Mouse (Mus musculus) thymus, adult 2 months (tissue): ENCODE results near the gene Ano10. TPM values are rescaled to one million over a fixed set of nuclear protein-coding genes. Genes with fewer than 3 reads are reported as not detected.

Source experiments
- DNase-seq: peaks from one replicate; pipeline ENCODE4 v3.0.0; 2021
- H3K27ac ChIP-seq: fragments of 200-500 bp; 2 replicates; pipeline ENCODE4 v1.5.1; 2012; ENCODE audit warnings: low read length, control low read depth; ENCODE audit not compliant: control insufficient read depth, insufficient read depth
- H3K27me3 ChIP-seq: fragments of 200-500 bp; 2 replicates; pipeline ENCODE4 v1.6.1; 2012; ENCODE audit warnings: mild to moderate bottlenecking, low read length, moderate library complexity, mixed read lengths; ENCODE audit not compliant: control insufficient read depth, insufficient read depth
- H3K36me3 ChIP-seq: fragments of 200-500 bp; 2 replicates; pipeline ENCODE4 v1.6.1; 2012; ENCODE audit warnings: mild to moderate bottlenecking, low read length, moderate library complexity; ENCODE audit not compliant: control insufficient read depth, insufficient read depth
- H3K4me1 ChIP-seq: fragments of 200-500 bp; replicated peaks from 2 replicates; pipeline ENCODE4 v1.6.1; 2012; ENCODE audit warnings: low read length; ENCODE audit not compliant: control insufficient read depth, insufficient read depth
- H3K4me3 ChIP-seq: fragments of 200-500 bp; 2 replicates; pipeline ENCODE4 v1.5.1; 2012; ENCODE audit warnings: mild to moderate bottlenecking, low read length, control low read depth, moderate library complexity; ENCODE audit not compliant: control insufficient read depth, insufficient read depth
- CTCF ChIP-seq: fragments of 200-500 bp; IDR thresholded peaks from 2 replicates; pipeline ENCODE4 v1.5.1; 2012; ENCODE audit warnings: mild to moderate bottlenecking, control low read depth, low read length, moderate library complexity, borderline replicate concordance; ENCODE audit not compliant: control insufficient read depth, poor library complexity, insufficient read depth; ENCODE audit errors: extremely low read depth
- POLR2A ChIP-seq: fragments of 200-500 bp; IDR thresholded peaks from 2 replicates; pipeline ENCODE4 v1.6.1; 2012; ENCODE audit warnings: mild to moderate bottlenecking, low read length, control low read depth, moderate library complexity; ENCODE audit not compliant: control insufficient read depth, poor library complexity, insufficient read depth; ENCODE audit errors: extremely low read depth
- WGBS: fragments of 180-500 bp; shearing (Covaris S2); methylation state at CpG from one replicate; pipeline ENCODE4 v1.1.7; 2018; 5-methylcytosine and 5-hydroxymethylcytosine counted together
- polyA plus RNA-seq: library from polyadenylated mRNA; depleted of rRNA; stranded (reverse); fragments of >200 nt; gene quantifications from 2 replicates; pipeline ENCODE4 v1.2.3, GENCODE M21; 2012

Ano10 gene
- polyA plus RNA-seq, 1 experiment: 41.3 TPM

GRCm38 (mm10) chr9:122312296-122312990, 18.2 kb upstream of the Ano10 start:
- H3K27me3 ChIP-seq: no peaks in the 10 kb centered on the region
- no peak for TF ChIP-seq POLR2A
- no peak for TF ChIP-seq CTCF
- no peaks in the 10 kb centered on the region for H3K36me3 ChIP-seq
- 72% methylated on average over 7 of the region's 7 CpGs for WGBS
- no peak for DNase-seq
- no peaks in the 10 kb centered on the region for H3K4me1 ChIP-seq
- H3K27ac ChIP-seq: no peak overlapping the region
- no peak overlapping the region for H3K4me3 ChIP-seq

GRCm38 (mm10) chr9:122311051-122311760, 17.0 kb upstream of the Ano10 start:
- Histone ChIP-seq H3K4me3 (no peak overlapping the region), H3K27ac (no peak overlapping the region), H3K4me1 (no peaks in the 10 kb centered on the region), H3K27me3 (no peaks in the 10 kb centered on the region), H3K36me3 (no peaks in the 10 kb centered on the region)
- DNase-seq: no peak
- 76% methylated on average over 7 of the region's 7 CpGs for WGBS
- TF ChIP-seq CTCF: no peak
- no peak for TF ChIP-seq POLR2A

DNA sequence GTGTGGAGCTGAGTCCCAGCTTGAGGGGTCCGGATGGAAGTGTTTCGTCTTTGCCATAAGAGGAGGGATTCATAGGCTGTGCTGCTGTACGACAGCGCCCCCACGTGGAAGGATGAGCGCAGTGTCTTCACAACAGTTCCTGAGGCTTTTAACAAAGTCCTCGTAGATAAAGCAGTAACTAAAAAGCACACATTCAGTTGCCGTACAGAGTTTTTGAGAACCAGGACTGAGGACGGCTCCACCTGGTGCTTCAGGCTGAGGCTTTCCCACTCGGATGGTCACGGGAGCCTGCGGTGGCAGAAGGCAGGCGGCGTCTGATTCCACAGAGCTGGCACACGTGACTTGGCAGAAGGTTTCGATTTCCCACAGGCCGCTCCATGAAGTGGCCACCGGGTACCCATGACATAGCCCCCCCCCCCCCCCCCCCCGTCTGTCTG, 16.4 kb upstream of the Ano10 start:
- peak; percentile 82 for DNase-seq
- no peak overlapping the region for H3K27ac ChIP-seq
- TF ChIP-seq CTCF (peak; percentile 70; the same call in 1 of the 2 replicates), POLR2A (no peak)
- WGBS: 6% methylated on average over 19 of the region's 19 CpGs
- H3K36me3 ChIP-seq: no peaks in the 10 kb centered on the region
- no peaks in the 10 kb centered on the region for H3K4me1 ChIP-seq
- H3K27me3 ChIP-seq: no peaks in the 10 kb centered on the region
- peak overlapping the region; percentile 52 for H3K4me3 ChIP-seq

- Histone ChIP-seq H3K27me3 (no peaks in the 10 kb centered on the region), H3K4me3 (no peak overlapping the region), H3K27ac (no peak overlapping the region), H3K4me1 (no peaks in the 10 kb centered on the region), H3K36me3 (no peaks in the 10 kb centered on the region)
- no peak for DNase-seq
- TF ChIP-seq CTCF: no peak
- no peak for TF ChIP-seq POLR2A
- 73% methylated on average over 14 of the region's 14 CpGs for WGBS
These were observed 15.1 kb upstream of the Ano10 start for GRCm38 (mm10) chr9:122309013-122309980.

- no peak for DNase-seq
- no peaks in the 10 kb centered on the region for H3K36me3 ChIP-seq
- WGBS: 65% methylated on average over 3 of the region's 3 CpGs
- no peaks in the 10 kb centered on the region for H3K4me1 ChIP-seq
- no peaks in the 10 kb centered on the region for H3K27me3 ChIP-seq
- TF ChIP-seq CTCF (no peak), POLR2A (no peak)
- H3K4me3 ChIP-seq: no peak overlapping the region
- H3K27ac ChIP-seq: no peak overlapping the region
These were observed 11.1 kb upstream of the Ano10 start for GRCm38 (mm10) chr9:122305302-122305701.

DNA sequence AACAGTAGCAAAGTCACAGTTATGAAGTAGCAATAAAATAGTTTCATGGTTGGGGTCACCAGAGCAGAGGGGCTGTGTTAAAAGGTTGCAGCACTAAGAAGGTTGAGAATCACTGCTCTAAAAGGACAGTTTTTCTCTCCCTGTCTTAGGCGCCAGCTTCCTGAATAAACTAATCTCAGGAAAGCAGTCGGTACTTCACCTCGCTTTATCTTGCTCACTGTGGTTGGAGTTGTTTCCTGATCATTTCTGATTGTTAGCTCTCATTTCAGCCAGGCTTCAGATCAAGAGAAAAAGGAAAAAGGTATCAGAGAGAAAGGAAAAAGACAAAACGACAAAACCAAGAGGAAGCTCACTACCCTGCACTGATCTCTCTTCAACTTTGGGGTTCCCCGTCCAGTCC, 1.9 kb upstream of the Ano10 start:
- TF ChIP-seq POLR2A (no peak), CTCF (no peak)

More for the DNA sequence above, 1.9 kb upstream of the Ano10 start:
- peaks cover 11% of the 10 kb centered on the region for H3K4me1 ChIP-seq
- DNase-seq: no peak
- H3K27ac ChIP-seq: no peak overlapping the region
- 23% methylated on average over 5 of the region's 5 CpGs for WGBS
- H3K4me3 ChIP-seq: no peak overlapping the region
- H3K27me3 ChIP-seq: no peaks in the 10 kb centered on the region
- H3K36me3 ChIP-seq: no peaks in the 10 kb centered on the region
